Mouse (Mus musculus) CD8-positive naive resting alpha-beta T cell, adult 2 months (primary cell): Measurements from ENCODE around the gene Lmod2.

Experiments
- DNase-seq, 2 experiments: peaks; one replicate each; pipeline ENCODE4 v3.0.0; 2022; ENCODE audit warnings: low read depth in 2 of 2, low spot score in 2 of 2

Gene Lmod2

GRCm38 (mm10) chr6:24601668-24602067, 4.1 kb downstream of the Lmod2 start:
- DNase-seq, result no peak

GRCm38 (mm10) chr6:24602351-24602750, 4.8 kb downstream of the Lmod2 start:
- no peak for DNase-seq

GRCm38 (mm10) chr6:24602993-24603392, 5.4 kb downstream of the Lmod2 start:
- DNase-seq, result no peak

- no peak for DNase-seq
These were observed 6.7 kb downstream of the Lmod2 start for GRCm38 (mm10) chr6:24604289-24604688.

GRCm38 (mm10) chr6:24605631-24606030, 8.1 kb downstream of the Lmod2 start:
- DNase-seq, result no peak

- no peak for DNase-seq
These were observed 8.9 kb downstream of the Lmod2 start for GRCm38 (mm10) chr6:24606512-24606911.

- no peak for DNase-seq
These were observed 10.0 kb downstream of the Lmod2 start for GRCm38 (mm10) chr6:24607531-24607930.

GRCm38 (mm10) chr6:24608129-24608528, 10.6 kb downstream of the Lmod2 start:
- DNase-seq, result no peak

- DNase-seq, result no peak
These were observed 11.1 kb downstream of the Lmod2 start for GRCm38 (mm10) chr6:24608682-24609081.

- no peak for DNase-seq
These were observed 12.0 kb downstream of the Lmod2 start for GRCm38 (mm10) chr6:24609531-24609930.

GRCm38 (mm10) chr6:24610358-24610757, 12.8 kb downstream of the Lmod2 start:
- DNase-seq, result no peak

- DNase-seq, result no peak
These were observed 14.7 kb downstream of the Lmod2 start for GRCm38 (mm10) chr6:24612074-24612755.

GRCm38 (mm10) chr6:24613346-24613745, 15.8 kb downstream of the Lmod2 start:
- no peak for DNase-seq

GRCm38 (mm10) chr6:24613918-24614317, 16.4 kb downstream of the Lmod2 start:
- DNase-seq, result no peak

- no peak for DNase-seq
These were observed 19.2 kb downstream of the Lmod2 start for GRCm38 (mm10) chr6:24616746-24617145.

- no peak for DNase-seq
These were observed 21.9 kb downstream of the Lmod2 start for GRCm38 (mm10) chr6:24619285-24620045.

GRCm38 (mm10) chr6:24620936-24621335, 23.4 kb downstream of the Lmod2 start:
- DNase-seq, result no peak

GRCm38 (mm10) chr6:24622098-24622497, 24.5 kb downstream of the Lmod2 start:
- no peak for DNase-seq

- peak; percentile 29 to 51 for DNase-seq
These were observed 30.0 kb downstream of the Lmod2 start for GRCm38 (mm10) chr6:24627586-24628030.

GRCm38 (mm10) chr6:24628499-24628898, 30.9 kb downstream of the Lmod2 start:
- DNase-seq, result no peak

GRCm38 (mm10) chr6:24632061-24632460, 34.5 kb downstream of the Lmod2 start:
- DNase-seq, result no peak

- no peak for DNase-seq
These were observed 36.5 kb downstream of the Lmod2 start for GRCm38 (mm10) chr6:24634065-24634464.

- no peak for DNase-seq
These were observed 38.3 kb downstream of the Lmod2 start for GRCm38 (mm10) chr6:24635814-24636213.
